Mouse (Mus musculus) spleen, postnatal 14 days (tissue): ENCODE results near the gene Rag2.

ENCODE experiments used
- DNase-seq, 2 experiments: peaks; one replicate each; pipeline ENCODE4 v3.0.0; 2021 to 2022; ENCODE audit warnings: low spot score in 2 of 2

Rag2 gene

GRCm38 (mm10) chr2:101624011-101624410 lies 507 bp upstream of the Rag2 start:
- DNase-seq: no peak

DNA sequence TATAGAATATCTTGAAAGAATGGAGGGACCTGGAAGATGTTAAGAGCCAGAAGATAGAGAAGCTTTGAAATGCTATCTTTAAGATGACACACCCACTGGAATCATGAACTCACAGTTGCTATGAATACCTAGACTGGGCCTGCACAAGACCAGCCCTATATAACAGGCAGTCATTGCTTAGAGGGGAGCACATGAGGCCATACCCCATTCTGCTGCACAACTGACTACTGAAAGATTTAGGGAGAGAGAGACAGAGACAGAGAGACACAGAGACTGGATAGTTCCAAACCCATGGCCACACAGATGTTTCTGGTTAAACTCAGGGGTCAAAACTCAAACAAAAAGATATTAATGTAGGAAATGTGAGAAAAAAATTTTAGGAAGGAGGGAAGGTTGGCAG lies 2.7 kb downstream of the Rag2 start:
- no peak for DNase-seq

- DNase-seq: peak in 1 of 2 experiments; percentile 10
These were observed 4.0 kb downstream of the Rag2 start for GRCm38 (mm10) chr2:101628297-101629236.

DNA sequence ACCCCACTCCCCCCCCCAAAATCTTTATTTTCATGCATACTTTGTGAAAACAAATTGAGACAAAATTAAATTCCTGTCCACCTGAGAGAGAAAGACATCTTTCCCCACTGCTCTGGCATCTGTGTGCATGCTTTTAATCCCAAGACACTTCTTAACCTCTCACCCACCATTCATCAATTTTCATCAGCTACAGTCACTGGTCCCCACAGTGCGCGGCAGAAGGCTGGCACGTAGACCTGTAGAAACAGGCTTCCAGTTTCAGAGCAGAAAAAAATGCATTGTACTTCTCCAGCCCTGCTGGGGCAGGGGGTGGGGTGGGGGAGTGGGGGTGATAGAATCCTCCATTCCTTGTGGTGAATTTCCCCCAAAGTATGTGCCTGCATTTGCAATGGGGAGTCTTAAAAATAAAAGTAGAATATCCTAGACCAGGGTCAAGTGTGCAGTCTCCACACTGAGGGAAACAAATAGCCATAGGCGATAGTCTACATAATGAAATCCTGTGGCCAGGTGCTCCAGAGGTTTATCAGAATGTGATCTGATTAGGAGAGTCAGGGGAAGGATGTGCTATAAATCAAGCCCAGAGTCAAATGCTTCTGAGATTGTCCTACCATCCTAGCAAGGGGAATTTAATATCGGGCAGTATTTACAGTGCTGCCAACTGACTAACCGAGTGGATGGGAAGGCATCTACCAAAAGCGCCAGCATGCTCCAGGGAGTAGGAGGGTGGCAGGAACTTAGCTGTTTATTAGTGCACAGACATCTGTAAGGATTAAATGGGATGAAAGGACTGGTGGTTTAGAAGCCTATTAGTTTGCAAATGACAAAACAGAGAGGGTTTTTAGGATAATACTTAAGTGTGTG lies 14.7 kb downstream of the Rag2 start:
- DNase-seq: no peak

GRCm38 (mm10) chr2:101639840-101640350 lies 15.4 kb downstream of the Rag2 start:
- no peak for DNase-seq

- no peak for DNase-seq
These were observed 21.3 kb downstream of the Rag2 start for GRCm38 (mm10) chr2:101645841-101646240.

- DNase-seq: no peak
These were observed 23.8 kb downstream of the Rag2 start for GRCm38 (mm10) chr2:101648361-101648760.

DNA sequence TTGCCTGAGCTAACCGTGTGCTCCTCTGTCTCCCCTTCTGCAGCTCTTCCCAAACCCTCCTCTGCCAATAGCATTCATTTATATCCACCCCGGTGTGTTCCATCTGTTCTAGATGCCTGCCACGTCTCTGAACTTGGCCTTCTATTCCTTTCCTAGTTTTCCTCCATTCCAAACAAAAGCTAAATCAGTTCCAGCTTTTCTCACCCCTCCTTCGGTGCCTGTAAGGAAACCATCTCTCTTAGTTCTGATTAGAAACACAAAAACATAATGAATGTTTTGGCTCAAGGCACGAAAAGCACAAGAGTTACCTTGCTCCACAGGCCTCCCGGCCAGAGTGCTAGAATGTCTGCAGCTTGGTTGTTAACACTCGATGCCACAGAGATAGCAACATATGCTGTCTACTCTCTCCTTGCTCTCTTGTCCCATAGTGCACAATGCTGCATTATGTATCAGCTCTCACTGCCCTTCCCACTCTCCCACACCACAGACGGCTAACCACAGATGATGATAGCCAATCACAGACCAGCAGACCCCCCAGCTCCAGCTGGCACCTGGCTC lies 24.7 kb downstream of the Rag2 start, which contains the start of the genes Rag1 and B230118H07Rik:
Gene Rag1 (minus strand): TSS at position 388 of the 558 bp plus-strand sequence.
Gene B230118H07Rik (minus strand): TSS at position 419 of the 558 bp plus-strand sequence.
- DNase-seq: no peak

- no peak for DNase-seq
These were observed 25.9 kb downstream of the Rag2 start for GRCm38 (mm10) chr2:101650446-101650845.

DNA sequence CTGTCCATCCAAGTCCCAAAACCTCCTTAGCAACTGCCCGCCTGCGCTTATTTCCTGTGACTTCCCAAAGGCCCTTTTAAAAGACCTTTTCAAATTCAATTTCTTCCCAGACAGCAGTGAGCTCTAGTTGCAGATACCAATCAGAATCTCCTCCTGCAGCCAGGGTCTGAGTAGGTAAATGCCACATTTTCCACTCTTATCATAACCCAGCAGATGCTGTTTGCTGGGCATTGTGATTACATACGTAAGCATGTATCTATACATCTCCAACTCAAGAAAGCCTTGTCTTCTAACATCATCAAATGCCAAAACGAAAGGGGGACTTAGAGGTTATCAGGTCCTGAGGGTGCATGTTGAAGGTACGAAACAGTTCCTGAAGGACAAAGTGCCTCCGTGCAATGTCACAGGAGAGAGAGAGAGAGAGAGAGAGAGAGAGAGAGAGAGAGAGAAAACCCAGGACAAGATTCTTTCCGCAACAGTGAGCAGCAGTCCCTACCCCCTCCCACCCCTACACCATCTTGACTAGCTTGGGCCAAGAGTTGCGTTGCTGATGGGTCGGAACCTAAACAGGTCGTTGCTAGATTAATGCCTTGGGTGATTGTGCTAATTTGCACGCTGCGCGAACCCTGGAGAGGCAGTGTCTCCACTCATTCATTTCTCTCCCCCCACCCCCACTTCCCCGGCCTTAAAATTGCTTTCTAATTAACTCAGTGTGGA lies 27.8 kb downstream of the Rag2 start:
- DNase-seq: no peak

DNA sequence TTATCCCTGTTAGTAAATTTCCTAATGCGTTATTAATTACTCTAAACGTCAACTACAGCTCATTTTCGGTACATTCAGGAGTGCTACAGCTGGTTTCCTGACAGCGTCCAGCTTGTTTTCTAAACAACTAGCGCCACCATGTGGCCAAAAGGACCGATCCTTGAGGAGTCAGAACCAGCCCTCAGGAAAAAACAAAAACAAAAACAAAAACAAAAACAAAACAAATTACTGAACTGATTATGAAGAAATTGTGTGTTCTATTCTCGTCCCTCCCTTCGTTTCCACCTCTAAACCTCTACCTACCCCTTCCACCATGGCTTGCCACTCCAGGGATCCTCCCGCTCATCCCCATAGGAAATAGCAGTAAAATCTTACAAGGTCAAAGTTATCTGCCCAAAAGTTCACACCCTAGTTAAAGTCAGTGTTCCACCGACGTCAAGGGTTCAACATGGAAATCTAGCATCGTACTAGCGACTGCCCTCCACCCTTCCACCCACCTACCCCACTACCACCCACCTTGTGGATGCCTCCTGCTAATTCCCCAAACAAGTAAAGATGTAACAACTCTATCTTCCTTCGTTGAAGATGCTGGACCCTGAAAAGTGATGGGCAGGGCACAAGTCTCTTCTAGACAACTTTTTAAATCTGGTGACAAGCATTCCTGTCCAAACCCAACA lies 28.5 kb downstream of the Rag2 start:
- DNase-seq: peak; percentile 28 to 64

GRCm38 (mm10) chr2:101660536-101660935 lies 36.0 kb downstream of the Rag2 start:
- DNase-seq: no peak

- peak; percentile 29 to 60 for DNase-seq
These were observed 40.7 kb downstream of the Rag2 start for GRCm38 (mm10) chr2:101665058-101665702.

- no peak for DNase-seq
These were observed 41.2 kb downstream of the Rag2 start for GRCm38 (mm10) chr2:101665703-101666092.

DNA sequence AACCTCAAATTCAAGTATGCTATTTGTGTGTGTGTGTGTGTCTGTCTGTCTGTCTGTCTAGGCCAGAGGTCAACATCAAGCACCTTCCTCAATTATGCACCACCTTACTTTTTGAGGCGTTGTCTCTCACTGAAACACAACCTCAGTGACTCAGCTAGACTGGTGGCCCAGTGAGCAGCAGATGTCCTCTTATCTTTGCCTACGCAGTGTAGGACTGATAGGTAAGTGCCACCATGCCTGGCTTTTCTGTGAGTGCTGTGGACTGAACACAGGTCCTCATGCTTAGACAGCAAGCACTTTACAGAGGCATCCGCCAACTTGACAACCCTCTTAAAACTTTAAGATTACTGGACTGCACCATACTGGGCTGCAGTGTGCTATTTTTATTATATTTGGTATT lies 44.2 kb downstream of the Rag2 start:
- DNase-seq: no peak

GRCm38 (mm10) chr2:101673547-101673946 lies 49.0 kb downstream of the Rag2 start:
- DNase-seq: no peak

DNA sequence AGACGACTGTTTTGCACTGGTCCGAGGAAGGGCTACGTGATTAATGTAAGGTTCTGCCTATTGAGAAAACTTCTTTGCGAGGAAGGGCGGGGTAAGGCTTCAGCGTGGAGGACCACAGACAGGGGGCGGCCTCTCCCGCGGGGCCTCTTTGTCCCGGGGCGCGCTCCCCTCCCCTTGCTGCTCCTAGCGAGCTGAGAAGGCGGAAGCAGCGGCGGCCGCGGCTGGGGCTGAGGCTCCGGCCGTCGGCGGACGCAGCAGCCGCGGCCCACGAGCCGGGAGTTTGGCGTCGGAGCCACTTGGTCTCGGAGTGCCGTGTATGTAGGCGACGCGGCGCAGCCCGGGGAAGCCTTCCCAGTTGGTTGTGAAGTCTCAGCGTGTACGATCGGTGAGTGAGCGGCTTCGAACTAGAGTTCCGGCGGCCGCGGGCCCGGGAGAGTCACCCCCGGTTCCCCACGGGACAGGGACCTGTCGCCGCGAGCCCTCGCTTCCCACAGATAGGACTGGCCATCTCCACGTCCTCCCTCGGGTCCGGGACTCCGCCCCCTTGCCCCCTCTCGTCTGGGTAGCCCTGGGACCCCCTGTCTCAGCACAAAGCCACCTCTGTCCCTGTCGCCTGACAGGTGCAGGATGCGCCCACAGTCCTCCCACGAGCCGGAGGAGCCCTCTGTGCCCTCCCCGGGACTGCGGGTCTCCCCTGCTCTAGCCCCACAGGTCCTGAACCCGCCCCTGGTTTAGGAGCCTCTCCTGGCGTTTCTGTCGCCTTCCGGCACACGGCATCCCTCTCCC lies 53.9 kb downstream of the Rag2 start, which contains the start of gene Traf6:
Gene Traf6 (plus strand): TSS at position 194 of the 786 bp plus-strand sequence.
- peak; percentile 71 to 86 for DNase-seq

DNA sequence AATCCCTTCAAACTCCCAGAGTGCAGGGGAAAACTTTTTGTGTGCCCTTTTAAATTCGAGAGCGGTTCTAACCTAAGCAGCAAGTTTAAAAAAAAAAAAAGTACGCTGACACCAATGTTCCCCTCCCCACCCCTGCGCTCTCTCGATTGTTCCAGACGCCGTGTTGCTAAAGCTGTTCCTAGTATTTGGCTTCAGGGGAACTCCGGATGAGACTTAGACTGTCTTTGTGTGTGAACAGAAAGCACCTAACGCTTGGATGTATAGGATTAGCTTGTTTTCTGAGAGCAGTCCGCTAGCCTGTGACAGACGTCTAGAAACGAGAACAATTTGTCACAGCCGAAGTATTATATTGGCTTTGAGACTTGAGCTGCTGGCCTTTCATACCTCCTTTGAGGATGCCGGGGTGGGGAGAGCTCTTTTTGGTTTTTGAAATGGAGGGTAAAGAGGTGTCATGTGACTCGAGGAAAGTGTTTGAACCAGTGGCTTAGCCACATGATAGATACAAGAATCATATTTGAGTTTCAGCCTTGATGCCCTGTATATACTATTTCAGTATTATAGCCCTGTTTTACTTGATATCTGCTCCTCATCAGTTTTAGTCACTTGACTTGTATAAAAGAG lies 54.8 kb downstream of the Rag2 start:
- DNase-seq: no peak
